Mouse (Mus musculus) heart, adult 9 months (tissue): Measurements from ENCODE around the gene Cpn2.

Source experiments
- DNase-seq, 2 experiments: peaks; one replicate each; pipeline ENCODE4 v3.0.0; 2022; ENCODE audit warnings: low spot score in 2 of 2

The Cpn2 gene

DNA sequence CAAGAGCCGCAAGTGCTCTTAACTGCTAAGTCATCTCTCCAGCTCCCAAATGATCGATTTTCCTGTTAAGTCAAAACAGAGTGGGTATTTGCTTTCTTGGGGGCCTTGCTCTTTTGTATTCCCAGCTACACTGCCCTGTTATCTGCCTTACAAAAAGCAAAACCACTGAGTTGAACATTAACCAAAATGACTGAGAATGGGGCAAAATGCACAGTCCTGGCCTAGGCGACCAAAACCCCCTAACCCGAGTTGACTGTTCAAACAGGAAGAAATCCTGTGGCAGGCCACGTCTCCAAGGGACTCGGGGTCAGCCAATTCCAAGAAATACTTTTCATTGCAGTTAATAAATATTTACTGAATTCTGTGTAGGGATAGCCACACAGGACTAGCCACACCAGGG lies 28.5 kb downstream of the Cpn2 start:
- DNase-seq = no peak

DNA sequence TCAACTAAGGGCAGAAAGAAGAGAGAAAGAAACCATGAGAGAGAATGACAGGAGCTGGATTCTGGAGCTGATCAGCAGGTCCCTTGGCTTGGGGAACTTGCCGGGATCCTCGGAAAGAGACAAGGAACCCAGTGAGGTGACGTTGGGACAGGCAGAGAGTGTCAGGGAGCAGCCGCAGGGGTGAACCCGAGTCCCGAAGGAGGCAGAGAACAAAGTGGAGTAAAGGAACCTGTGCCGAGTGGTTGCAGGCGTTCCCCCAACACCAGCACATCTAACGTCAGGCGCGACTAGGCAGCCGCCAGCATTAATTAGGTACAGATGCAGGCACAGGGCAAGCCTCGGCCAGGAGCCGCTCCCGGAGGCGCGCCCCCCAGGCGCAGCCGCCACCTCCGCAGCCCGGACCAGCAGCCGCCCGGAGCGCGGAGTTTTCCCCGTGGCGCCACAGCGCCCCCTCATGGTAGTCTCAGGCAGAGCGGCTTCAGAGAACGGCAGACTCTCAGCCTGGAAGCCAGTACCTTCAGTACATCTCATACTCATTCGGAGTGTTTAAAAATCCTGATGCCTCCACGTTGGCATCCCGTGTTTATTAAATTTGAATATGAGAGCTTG lies 31.1 kb downstream of the Cpn2 start:
- DNase-seq = peak; percentile 64 to 79

DNA sequence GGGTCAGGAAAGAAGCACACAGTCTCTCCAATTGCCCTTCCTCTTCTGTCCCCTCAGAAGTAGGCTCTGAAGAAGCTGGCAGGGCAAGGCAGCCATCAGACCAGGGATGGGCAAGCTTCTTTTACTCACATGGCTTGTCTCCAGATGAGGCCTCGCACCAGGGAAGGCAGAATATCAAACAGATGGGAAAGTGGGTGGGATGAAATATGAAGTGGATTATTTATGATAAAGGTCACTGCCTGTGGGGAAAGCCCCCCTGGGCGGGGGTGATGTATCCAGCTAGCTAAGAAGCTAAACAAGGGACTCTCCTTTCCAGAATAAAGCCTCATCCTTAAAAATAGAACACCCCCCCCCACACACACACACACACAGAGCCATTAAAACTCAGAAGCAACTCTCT lies 31.7 kb downstream of the Cpn2 start:
- DNase-seq = no peak

DNA sequence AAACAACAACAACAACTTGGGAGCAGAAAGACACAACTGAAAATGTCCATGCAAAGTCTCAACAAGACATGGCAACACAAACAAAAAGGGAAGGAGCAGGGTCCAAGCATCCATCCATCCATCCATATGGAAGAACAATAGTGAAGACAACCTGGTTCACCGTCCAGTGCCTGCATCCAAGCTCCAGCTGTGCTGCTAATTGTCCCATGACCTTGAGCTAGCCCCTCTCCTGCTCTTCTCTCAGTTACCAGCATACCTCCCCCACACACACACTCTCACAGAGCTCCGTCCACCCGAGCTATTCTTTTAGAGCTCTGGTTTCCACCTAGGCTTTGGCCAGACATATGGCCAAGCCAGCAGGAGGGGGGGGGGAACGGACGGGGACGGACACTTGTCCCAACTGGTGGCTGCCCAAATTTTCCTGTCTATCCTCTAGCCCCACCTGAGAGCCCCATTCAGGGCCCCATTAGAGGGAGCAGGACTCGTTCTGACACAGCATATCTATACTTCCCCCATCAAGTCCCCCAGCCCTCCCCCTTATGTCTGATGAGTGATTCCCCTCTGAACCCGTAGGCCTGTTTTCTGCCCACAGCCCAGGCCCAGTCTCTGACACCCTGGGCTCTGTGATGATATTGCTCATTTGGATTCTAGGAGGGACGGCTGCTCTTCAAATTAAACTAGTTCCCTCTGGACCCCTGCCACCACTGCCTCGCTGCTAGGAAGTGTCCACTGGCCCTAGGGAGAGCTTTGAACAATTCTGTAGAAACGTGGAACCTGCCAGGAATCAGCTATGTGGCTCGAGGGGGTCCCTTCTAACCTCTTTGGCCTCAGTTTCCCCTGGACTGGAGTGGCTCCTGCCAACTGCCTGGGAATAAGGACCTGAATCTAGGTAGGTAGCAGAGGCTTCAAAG lies 32.4 kb downstream of the Cpn2 start:
- no peak for DNase-seq

DNA sequence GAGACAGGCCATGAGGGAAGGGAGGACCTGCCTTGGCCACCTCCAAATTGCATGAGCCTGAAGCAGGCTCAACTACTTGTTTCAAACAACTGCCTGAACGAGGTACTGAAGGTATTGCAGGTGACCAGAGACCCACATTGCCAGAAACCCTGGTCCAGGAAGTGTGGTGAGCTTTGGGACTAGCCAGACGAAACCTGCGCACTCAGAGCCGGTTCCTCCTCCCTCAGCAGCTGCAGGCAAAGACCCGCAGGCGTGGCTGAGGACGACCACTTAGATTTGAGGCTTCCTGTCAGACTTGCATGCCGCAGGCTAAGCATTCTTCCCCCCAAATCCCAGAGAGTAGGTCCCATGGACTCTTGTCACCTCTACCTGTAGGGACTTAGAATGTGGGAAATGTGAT lies 33.2 kb downstream of the Cpn2 start:
- DNase-seq = no peak

DNA sequence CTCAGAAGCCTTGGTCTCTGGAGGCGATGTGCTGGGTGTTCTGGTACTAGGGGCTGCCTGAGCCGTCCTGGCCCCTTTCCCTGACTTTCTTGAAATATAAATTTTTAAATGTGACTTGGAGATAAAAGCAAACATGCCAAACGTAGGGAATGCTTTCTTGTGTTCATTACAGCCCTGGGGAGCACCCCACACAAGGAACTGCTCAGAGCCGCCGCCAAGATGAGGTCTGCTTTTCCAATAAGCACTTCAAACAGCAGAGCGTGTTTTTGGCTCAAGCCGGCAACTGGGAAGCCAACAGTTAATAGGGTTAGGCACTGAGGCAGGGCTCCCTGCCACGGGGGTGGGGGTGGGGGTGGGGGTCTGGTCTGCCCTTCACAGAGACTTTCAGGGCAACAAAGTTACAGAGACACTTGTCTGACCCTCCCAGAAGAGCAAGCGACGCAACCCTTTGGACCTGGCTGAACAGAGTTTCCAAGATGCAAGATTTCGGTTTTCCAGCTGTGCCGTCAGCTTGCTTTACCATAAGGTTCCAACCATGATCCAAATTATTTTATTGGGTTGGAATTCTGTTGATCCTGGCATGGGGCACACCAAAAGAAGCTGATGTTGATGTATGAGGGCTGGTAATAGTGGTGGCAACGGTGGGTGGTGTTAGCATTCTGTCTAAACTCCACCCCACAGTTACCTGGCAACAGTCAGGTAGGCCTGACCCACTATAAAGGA lies 35.3 kb downstream of the Cpn2 start:
- DNase-seq = no peak

DNA sequence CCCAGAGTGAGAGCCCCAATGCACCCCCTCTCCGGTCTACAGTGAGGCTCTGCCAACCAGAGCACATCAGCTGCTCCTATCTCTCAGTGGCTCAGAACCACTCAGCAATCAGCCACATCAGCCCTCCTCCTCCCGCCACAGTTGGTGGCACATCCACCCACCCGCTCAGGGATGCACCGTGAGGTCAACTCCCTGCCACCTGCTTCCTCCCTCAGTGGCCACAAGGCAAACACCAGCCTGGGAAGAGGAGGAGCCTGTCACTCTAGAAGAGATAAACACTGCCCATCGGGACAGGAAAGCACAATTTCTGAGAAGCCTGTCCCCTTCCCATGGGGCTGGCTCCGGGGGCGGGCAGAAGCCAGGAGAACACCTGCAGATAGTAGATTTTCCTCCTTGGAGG lies 39.9 kb downstream of the Cpn2 start:
- DNase-seq = no peak

DNA sequence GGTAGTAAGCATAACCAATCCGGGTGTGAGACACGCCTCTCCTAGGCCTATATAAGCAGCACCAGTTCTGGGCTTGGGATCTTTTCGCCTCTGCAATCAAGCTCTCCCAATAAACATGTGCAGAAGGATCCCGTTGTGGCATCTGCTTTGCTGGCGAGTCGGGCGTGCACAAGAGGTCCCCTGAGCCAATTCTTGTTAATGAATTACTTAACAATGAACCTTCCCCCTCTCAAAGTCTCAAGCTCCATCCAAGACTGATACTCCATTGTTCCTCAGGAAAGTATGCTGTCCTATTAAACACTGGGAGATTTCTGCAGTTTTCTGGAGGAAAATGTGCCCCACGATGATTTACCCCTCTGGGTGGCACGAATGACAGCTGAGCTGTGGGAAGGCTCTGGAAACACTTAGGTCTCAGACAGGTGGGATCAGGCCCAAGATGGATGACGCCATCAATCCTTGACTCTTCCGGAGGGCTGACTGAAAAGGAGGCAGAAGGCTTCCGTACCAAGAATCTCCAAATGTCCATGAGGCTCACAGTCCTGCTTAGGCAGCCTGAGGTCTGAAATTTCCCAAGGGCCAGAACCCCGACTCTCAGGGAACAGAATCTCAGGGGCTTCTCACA lies 46.0 kb downstream of the Cpn2 start:
- no peak for DNase-seq

DNA sequence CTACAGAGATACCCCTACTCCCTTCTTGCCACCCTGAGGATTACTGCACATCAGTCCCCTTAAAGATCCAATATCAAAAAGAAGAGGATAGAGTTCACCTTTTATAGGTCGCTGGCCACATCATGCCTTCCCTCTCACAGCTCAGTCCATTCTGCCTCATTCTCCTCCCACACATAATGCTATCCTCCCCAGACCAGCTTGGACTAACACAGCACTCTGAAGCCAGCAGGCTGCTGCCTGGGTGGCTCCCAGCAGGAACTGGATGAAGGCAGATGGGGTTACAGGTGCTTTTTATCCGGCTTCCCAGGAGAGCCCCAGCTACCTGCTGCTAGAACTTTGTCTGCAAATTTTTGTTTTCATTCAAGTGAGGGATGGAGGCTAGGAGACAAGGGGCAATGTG lies 51.5 kb downstream of the Cpn2 start:
- no peak for DNase-seq

DNA sequence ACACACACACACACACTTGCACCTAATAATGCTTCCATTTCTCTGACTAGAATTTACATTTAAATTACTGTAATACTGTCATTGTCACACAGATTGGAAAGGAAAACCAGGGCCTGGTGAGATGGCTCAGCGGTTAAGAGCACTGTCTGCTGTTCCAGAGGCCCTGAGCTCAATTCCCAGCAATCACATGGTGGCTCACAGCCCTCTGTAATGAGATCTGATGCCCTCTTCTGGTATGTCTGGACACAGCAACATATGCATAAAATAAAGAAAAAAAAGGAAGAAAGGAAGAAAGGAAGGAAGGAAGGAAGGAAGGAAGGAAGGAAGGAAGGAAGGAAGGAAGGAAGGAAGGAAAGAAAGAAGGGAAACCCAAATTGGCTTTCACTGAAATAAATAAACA lies 53.7 kb downstream of the Cpn2 start:
- no peak for DNase-seq

DNA sequence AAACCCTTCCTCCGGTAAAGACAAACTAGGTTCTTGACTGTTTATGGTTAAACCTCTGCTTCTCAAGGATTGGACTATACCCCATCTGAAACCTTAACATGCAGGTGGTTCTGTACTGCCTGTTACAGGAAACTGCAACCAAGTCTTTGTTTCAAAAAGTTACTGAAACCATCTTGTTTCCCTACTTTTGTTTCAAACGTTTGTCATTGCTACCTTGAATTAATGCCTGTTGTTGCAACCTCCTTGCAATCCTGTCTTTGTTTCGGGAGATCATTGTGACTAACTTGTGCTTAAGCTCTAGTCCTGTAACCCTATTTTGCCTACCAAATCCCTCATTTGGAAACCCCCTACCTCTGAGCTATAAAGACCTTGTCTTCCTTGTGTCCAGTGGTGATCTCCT lies 55.3 kb downstream of the Cpn2 start:
- DNase-seq = no peak

DNA sequence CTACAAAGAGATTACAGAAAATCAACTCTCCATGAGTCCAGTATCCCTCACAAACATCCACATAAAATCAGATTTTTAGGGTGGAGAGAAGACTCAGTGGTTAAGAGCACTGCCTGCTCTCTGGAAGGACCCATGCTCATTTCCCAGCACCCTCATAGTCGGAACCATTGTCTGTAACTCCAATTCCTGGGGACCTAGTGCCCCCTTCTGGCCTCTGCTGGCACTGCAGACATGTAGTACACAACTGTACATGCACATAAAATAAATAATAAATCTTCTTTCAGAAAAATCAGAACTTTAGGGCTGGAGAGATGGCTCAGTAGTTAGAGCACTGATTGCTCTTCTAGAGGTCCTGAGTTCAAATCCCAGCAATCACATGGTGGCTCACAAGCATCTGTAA lies 58.0 kb downstream of the Cpn2 start:
- DNase-seq = no peak

DNA sequence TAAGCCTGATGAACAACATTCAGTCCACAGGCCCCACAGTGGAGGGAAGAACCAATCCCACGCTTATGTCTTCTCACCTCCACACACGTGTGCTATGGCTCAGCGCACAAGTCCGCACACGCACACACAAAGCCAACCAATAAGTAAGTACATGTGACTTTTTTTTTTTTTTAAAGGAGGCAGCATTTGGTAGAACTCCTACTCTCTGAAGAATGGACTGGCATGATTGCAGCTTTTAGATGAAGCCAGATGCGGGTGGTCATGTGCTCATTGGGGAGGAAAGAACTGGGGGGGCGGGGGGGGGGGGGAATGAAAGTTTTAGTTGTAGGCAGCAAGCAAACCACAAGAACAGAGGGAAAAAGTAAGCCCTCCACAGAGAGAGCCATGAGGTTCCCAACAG lies 59.3 kb downstream of the Cpn2 start:
- DNase-seq = no peak

DNA sequence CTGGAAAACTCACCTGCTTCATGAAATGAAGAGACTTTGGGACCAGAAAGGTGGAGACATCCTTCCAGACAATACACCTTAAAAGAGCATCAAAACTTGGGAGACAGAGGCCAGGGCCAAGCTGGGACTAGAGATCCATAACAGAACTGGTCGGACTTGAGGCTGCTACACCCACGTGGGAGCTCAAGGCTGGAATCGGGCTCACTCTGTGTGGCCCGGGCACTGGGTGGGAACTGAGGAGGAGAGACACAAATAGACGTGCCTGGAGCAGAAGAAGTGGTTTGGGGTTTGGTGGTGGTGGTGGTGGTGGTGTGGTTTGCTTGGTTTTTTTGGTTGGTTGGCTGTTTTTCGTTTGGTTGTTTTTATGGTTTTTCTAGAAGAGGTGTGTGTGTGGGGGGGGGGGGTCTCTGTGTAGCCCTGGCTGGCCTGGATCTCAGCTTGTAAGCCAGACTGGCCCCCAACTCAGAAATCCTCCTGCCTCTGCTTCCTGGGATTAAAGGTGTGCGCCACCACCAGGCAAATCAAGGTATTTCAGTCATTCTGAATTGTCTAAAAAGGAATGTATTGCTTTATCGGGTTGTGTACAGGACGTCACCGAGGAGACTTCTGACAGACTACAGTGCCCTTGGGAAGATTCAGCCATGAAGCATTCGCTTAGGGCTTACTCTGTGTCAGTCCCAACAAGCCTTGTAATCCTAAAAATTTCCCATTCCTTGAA lies 60.0 kb downstream of the Cpn2 start:
- DNase-seq = no peak
